Mouse (Mus musculus) cortical plate, adult 2 months (tissue): ENCODE data around the gene Aco2.

Experiments
- CTCF ChIP-seq: fragments of 200-500 bp; IDR thresholded peaks from 2 replicates; pipeline ENCODE4 v1.5.1; 2011; ENCODE audit warnings: mild to moderate bottlenecking, control low read depth, low read length; ENCODE audit not compliant: insufficient read depth; ENCODE audit errors: extremely low read depth
- POLR2A ChIP-seq: fragments of 200-500 bp; IDR thresholded peaks from 2 replicates; pipeline ENCODE4 v1.6.1; 2011; ENCODE audit warnings: mild to moderate bottlenecking, low read length, control low read depth; ENCODE audit not compliant: insufficient read depth; ENCODE audit errors: extremely low read depth

DNA sequence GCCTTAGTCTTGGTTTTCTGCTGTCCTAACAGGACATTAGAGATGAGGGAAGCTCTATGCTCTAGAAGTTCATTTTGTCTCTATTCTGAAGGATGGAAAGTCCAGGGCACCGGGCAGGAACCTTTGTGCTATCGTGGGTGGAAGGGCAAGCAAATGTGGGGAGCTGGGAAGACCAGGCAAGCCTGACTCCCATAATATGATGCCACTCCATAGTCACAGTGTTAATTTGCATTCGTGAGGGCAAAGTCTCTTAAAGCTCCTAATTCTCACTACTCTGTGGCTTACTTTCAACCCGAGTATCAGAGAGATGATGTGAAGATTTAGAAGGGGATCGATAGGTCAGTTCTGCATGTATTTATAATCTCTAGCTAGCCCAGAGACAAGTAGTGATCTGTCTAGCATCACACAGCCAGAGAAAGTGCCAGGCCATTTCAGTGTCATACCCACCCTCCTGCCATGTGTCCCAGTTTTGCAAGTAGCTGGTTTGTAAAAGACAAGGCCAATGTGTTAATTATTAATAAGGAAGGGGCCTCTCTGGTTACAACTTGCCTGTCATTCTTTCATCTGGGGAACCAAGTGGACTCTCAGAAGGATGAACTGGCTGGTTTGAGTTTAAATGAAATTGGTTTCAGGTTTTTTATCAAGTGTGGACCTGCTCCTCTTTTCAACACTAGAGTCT is 25.6 kb downstream of the Aco2 start:
- TF ChIP-seq CTCF (no peak), POLR2A (no peak)
